Mouse (Mus musculus) myocyte (in vitro differentiated cells): ENCODE measurements around the gene Ccdc43.

Experiments used
- CEBPB ChIP-seq: IDR thresholded peaks from 2 replicates; pipeline ENCODE4 v1.6.1; 2011; ENCODE audit warnings: mild to moderate bottlenecking, moderate library complexity; ENCODE audit not compliant: poor library complexity, insufficient read depth, severe bottlenecking
- E2F4 ChIP-seq: IDR thresholded peaks from one replicate; pipeline ENCODE4 v1.6.1; 2011; ENCODE audit warnings: mild to moderate bottlenecking, control low read depth, moderate library complexity; ENCODE audit not compliant: insufficient read depth
- MAX ChIP-seq: IDR thresholded peaks from one replicate; pipeline ENCODE4 v1.6.1; 2011; ENCODE audit warnings: low read depth, mild to moderate bottlenecking, control low read depth
- MYOD1 ChIP-seq, 3 experiments: IDR thresholded peaks; one replicate each; pipeline ENCODE4 v1.6.1; 2011; ENCODE audit warnings: control low read depth in 2 of 3, low read depth in 2 of 3, mild to moderate bottlenecking in 2 of 3, moderate library complexity in 1 of 3; ENCODE audit not compliant: insufficient read length in 2 of 3, control insufficient read depth in 1 of 3
- MYOG ChIP-seq, 3 experiments: IDR thresholded peaks; one replicate each; pipeline ENCODE4 v1.6.1; 2011; ENCODE audit warnings: control low read depth in 2 of 3, low read depth in 2 of 3, mild to moderate bottlenecking in 2 of 3; ENCODE audit not compliant: insufficient read length in 2 of 3, control insufficient read depth in 1 of 3, insufficient read depth in 1 of 3
- POLR2A ChIP-seq: IDR thresholded peaks from one replicate; pipeline ENCODE4 v1.6.1; 2011; ENCODE audit warnings: low read depth, mild to moderate bottlenecking, control low read depth, moderate library complexity; ENCODE audit not compliant: insufficient read length
- POLR2AphosphoS2 ChIP-seq: IDR thresholded peaks from one replicate; pipeline ENCODE4 v1.6.1; 2011; ENCODE audit warnings: low read depth, control low read depth; ENCODE audit not compliant: insufficient read length
- REST ChIP-seq: IDR thresholded peaks from one replicate; pipeline ENCODE4 v1.6.1; 2011; ENCODE audit warnings: mild to moderate bottlenecking, control low read depth, moderate library complexity; ENCODE audit not compliant: insufficient read depth, insufficient read length
- SRF ChIP-seq: IDR thresholded peaks from one replicate; pipeline ENCODE4 v1.6.1; 2011; ENCODE audit warnings: low read depth; ENCODE audit not compliant: control insufficient read depth, insufficient read length
- TCF12 ChIP-seq: IDR thresholded peaks from one replicate; pipeline ENCODE4 v1.6.1; 2011; ENCODE audit warnings: mild to moderate bottlenecking, control low read depth; ENCODE audit not compliant: poor library complexity, insufficient read depth, severe bottlenecking
- USF1 ChIP-seq: IDR thresholded peaks from one replicate; pipeline ENCODE4 v1.6.1; 2011; ENCODE audit warnings: low read depth, mild to moderate bottlenecking, control low read depth, moderate library complexity

DNA sequence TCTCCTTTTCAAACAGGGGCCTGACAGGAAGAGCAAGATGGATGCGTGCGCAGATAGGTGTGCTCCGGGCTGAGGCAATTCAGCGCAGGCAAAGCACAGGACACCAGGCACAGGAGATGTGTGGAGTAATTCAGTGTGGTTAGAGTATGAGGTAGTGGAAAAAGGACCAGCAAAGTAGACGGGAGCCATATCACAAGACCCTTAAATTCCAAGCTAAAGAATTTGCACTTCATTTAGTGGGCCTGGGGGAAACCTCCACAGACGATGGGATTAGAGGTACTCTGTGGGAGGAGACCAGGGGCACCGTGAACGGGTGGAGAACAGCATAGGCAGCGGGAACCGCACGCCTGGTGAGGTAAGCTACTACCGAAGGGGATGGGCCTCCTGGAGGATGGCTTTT, 49.7 kb downstream of the Ccdc43 start:
- no peak for TF ChIP-seq POLR2A
- no peak for TF ChIP-seq SRF
- TF ChIP-seq E2F4, result no peak
- no peak for TF ChIP-seq MYOD1 (IDR thresholded peaks at IDR 0.05; ENCODE audit: control insufficient read depth in 1 of 3, insufficient read length in 2 of 3, low read depth in 2 of 3)
- no peak for TF ChIP-seq REST
- no peak for TF ChIP-seq TCF12
- TF ChIP-seq MAX, result no peak
- TF ChIP-seq POLR2AphosphoS2, result no peak
- no peak for TF ChIP-seq MYOG (IDR thresholded peaks at IDR 0.05; ENCODE audit: control insufficient read depth in 1 of 3, insufficient read depth in 1 of 3, insufficient read length in 2 of 3, low read depth in 2 of 3)
- no peak for TF ChIP-seq USF1
- no peak for TF ChIP-seq CEBPB
